Mouse (Mus musculus): Measurements from ENCODE around the gene Gpr26. TPM values are rescaled to one million over a fixed set of nuclear protein-coding genes. Genes with fewer than 3 reads are reported as not detected.

The Gpr26 gene
- polyA plus RNA-seq, 1 experiment: not detected

GRCm38 (mm10) chr7:132013970-132014369 lies 47.7 kb downstream of the Gpr26 start:
- no peaks in the 10 kb centered on the region for H3K36me3 ChIP-seq (ENCODE audit: control insufficient read depth)
- no peak overlapping the region for H3K4me3 ChIP-seq (replicated peaks)
- H3K9me3 ChIP-seq (ENCODE audit: control insufficient read depth, low read length): peaks cover 2% of the 10 kb centered on the region; the same call in 1 of the 2 replicates
- TF ChIP-seq GATA1 (IDR thresholded peaks at IDR 0.05; ENCODE audit: low read length) (no peak), TAL1 (IDR thresholded peaks at IDR 0.05; ENCODE audit: low read length) (no peak)
- H3K4me1 ChIP-seq (ENCODE audit: control insufficient read depth): no peaks in the 10 kb centered on the region
- H3K27me3 ChIP-seq (ENCODE audit: control insufficient read depth): no peaks in the 10 kb centered on the region

DNA sequence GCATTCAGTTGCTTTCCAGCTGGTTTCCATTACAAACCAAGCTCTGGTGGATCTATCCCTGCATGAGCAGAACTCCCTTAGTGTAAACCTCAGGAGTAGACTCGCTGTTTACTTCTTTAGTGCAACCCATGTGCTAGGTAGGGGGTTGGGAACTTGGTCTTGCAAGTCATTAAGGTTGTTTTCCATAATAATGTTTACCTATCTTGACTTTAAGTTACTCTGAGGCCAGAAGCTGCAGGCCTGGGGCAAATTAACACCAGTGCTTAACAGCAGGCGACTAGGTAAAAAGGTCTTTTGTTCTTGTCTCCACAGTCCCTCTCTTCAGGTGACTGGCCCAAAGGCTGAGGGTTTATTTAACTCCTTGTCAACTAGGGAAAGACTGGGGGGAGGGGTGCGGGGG lies 48.9 kb downstream of the Gpr26 start:
- H3K4me3 ChIP-seq (replicated peaks): no peak overlapping the region
- no peaks in the 10 kb centered on the region for H3K27me3 ChIP-seq (ENCODE audit: control insufficient read depth)
- TF ChIP-seq TAL1 (IDR thresholded peaks at IDR 0.05; ENCODE audit: low read length) (no peak), GATA1 (IDR thresholded peaks at IDR 0.05; ENCODE audit: low read length) (no peak)
- no peaks in the 10 kb centered on the region for H3K36me3 ChIP-seq (ENCODE audit: control insufficient read depth)
- H3K9me3 ChIP-seq (ENCODE audit: control insufficient read depth, low read length): peaks cover 3% of the 10 kb centered on the region; the same call in 1 of the 2 replicates
- no peaks in the 10 kb centered on the region for H3K4me1 ChIP-seq (ENCODE audit: control insufficient read depth)

DNA sequence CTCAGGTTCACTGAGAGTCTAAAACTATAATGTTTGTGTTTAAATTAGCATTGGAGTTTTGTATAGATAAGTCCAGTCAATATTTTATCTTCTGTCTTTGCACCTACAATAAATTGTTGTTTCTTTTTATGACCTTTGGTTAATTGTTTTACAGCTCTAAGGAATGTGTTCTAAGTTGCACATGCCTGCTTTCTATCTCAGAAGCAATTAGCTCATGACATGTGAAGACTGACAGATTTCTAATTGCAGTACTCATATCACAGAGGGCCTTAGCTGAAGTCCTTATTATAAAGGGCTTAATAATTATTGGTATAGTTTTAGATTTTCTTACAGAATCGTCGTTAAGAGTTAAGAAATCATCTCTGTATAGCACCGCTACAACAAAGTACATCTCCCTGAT lies 49.7 kb downstream of the Gpr26 start:
- TF ChIP-seq TAL1 (IDR thresholded peaks at IDR 0.05; ENCODE audit: low read length): no peak
- no peak for TF ChIP-seq GATA1 (IDR thresholded peaks at IDR 0.05; ENCODE audit: low read length)
- H3K4me3 ChIP-seq (replicated peaks): no peak overlapping the region
- H3K27me3 ChIP-seq (ENCODE audit: control insufficient read depth): no peaks in the 10 kb centered on the region
- H3K36me3 ChIP-seq (ENCODE audit: control insufficient read depth): no peaks in the 10 kb centered on the region
- peaks cover 6% of the 10 kb centered on the region; the same call in 1 of the 2 replicates for H3K9me3 ChIP-seq (ENCODE audit: control insufficient read depth, low read length)
- no peaks in the 10 kb centered on the region for H3K4me1 ChIP-seq (ENCODE audit: control insufficient read depth)

GRCm38 (mm10) chr7:132025591-132025990 lies 59.3 kb downstream of the Gpr26 start:
- Histone ChIP-seq H3K4me3 (replicated peaks) (no peak overlapping the region), H3K27me3 (ENCODE audit: control insufficient read depth) (no peaks in the 10 kb centered on the region), H3K36me3 (ENCODE audit: control insufficient read depth) (no peaks in the 10 kb centered on the region), H3K9me3 (ENCODE audit: control insufficient read depth, low read length) (peaks cover 4% of the 10 kb centered on the region; the same call in 1 of the 2 replicates), H3K4me1 (ENCODE audit: control insufficient read depth) (no peaks in the 10 kb centered on the region)
- TF ChIP-seq GATA1 (IDR thresholded peaks at IDR 0.05; ENCODE audit: low read length): no peak
- TF ChIP-seq TAL1 (IDR thresholded peaks at IDR 0.05; ENCODE audit: low read length): no peak

GRCm38 (mm10) chr7:132026671-132027070 lies 60.4 kb downstream of the Gpr26 start:
- TF ChIP-seq TAL1 (IDR thresholded peaks at IDR 0.05; ENCODE audit: low read length) (no peak), GATA1 (IDR thresholded peaks at IDR 0.05; ENCODE audit: low read length) (no peak)
- H3K4me1 ChIP-seq (ENCODE audit: control insufficient read depth): no peaks in the 10 kb centered on the region
- no peak overlapping the region for H3K4me3 ChIP-seq (replicated peaks)
- no peaks in the 10 kb centered on the region for H3K9me3 ChIP-seq (ENCODE audit: control insufficient read depth, low read length)
- H3K27me3 ChIP-seq (ENCODE audit: control insufficient read depth): no peaks in the 10 kb centered on the region
- H3K36me3 ChIP-seq (ENCODE audit: control insufficient read depth): no peaks in the 10 kb centered on the region

DNA sequence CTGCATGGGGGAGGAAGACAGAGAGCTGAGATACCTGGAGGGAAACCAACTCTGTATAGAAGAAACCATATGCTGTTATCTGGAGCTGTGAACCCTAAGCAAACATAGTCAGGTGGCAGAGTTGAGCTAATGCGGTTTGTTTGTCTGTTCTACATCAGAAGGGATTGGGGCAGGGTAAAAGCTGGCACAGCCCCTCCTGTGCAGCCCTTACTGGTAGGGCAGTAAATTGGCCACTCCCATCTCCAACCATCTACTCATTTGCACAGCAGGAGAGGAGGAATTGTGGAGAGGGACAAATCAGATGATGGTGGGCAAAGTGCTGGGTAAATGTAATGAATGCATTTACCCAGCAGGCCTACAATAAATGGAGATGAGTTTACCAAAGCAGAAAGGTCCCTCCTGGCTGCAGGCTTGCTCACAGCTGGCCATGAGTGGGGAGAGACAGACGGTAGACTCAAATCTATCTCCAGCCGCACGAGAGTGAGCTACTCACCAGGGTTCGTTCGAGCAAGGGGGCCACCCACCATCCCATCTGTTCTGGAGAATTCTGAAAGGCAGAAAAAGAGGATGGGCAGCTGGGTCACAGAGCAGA lies 65.8 kb downstream of the Gpr26 start:
- no peaks in the 10 kb centered on the region for H3K9me3 ChIP-seq (ENCODE audit: control insufficient read depth, low read length)
- H3K36me3 ChIP-seq (ENCODE audit: control insufficient read depth): no peaks in the 10 kb centered on the region
- no peaks in the 10 kb centered on the region for H3K27me3 ChIP-seq (ENCODE audit: control insufficient read depth)
- peaks cover 2% of the 10 kb centered on the region; the same call in 1 of the 2 replicates for H3K4me1 ChIP-seq (ENCODE audit: control insufficient read depth)
- no peak for TF ChIP-seq GATA1 (IDR thresholded peaks at IDR 0.05; ENCODE audit: low read length)
- TF ChIP-seq TAL1 (IDR thresholded peaks at IDR 0.05; ENCODE audit: low read length): no peak
- H3K4me3 ChIP-seq (replicated peaks): no peak overlapping the region

Other genes starting within 250 kb of the Gpr26 start
- gene Cpxm2, start 188.3 kb downstream of the Gpr26 start, polyA plus RNA-seq (2012): not detected in 2 replicates